Mouse (Mus musculus) brain, embryonic 14.5 days (tissue): ENCODE measurements around the gene Car5a.

ENCODE experiments used
- CTCF ChIP-seq: fragments of 200-500 bp; IDR thresholded peaks from 2 replicates; pipeline ENCODE4 v1.5.1; 2012; ENCODE audit warnings: inconsistent platforms, mild to moderate bottlenecking, moderate library complexity, borderline replicate concordance; ENCODE audit not compliant: insufficient read depth, insufficient read length; ENCODE audit errors: extremely low read depth
- POLR2A ChIP-seq: fragments of 200-500 bp; IDR thresholded peaks from 2 replicates; pipeline ENCODE4 v1.6.1; 2012; ENCODE audit warnings: mild to moderate bottlenecking, inconsistent platforms, borderline replicate concordance; ENCODE audit not compliant: poor library complexity, insufficient read depth, insufficient read length, severe bottlenecking; ENCODE audit errors: extremely low read depth

GRCm38 (mm10) chr8:121935341-121936294 lies 9.1 kb downstream of the Car5a start:
- TF ChIP-seq CTCF (peak; percentile 77), POLR2A (no peak)
